Mouse (Mus musculus): Measurements from ENCODE around the gene Slc25a53.

DNA sequence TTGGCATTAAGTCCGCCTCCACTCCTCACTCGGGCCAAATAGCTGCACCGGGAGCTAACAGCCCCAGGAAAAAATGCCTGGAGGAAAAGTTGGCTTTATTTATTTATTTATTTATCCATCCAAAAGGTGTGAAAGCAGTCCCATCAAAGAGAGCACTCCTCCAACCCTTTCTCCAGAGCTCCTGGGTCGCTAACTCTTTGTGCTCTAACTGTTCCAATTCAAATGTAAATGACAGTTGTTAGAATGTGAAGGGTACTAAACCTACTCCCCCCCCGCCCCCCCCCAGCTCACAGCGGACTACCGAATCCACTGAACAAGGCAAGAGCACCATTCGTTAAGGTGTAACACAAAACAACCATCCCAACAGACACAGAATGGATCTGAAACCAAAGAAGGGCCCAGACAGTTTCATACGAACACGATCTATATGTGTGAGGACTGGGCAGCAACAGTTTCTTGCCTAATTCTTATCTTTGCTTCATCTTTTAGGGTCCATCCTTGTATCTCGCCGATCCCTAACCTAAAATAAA, 567 bp downstream of the Slc25a53 start:
- no peak for TF ChIP-seq POLR2A (IDR thresholded peaks at IDR 0.05; ENCODE audit: borderline replicate concordance, extremely low read depth, low read depth, low read length)
- no peak for TF ChIP-seq CTCF (IDR thresholded peaks at IDR 0.05; ENCODE audit: insufficient read depth, low read length)
